Mouse (Mus musculus) ovary, postnatal 10 days (tissue): ENCODE results near the gene Mrps6.

Source experiments
- DNase-seq: peaks from one replicate; pipeline ENCODE4 v3.0.0; 2022; ENCODE audit warnings: low spot score

Mrps6 gene

GRCm38 (mm10) chr16:92057852-92058643, at the start of gene Mrps6, which contains the start of the genes Gm49711 and Slc5a3:
Gene Mrps6 (plus strand): TSS chr16:92058270.
Gene Gm49711 (plus strand): TSS chr16:92058316.
Gene Slc5a3 (plus strand): TSS chr16:92058322.
- DNase-seq = peak; percentile 92

GRCm38 (mm10) chr16:92009586-92009985, 48.5 kb upstream of the Mrps6 start:
- DNase-seq = no peak

- no peak for DNase-seq
These were observed 41.3 kb upstream of the Mrps6 start for GRCm38 (mm10) chr16:92016792-92017191.

GRCm38 (mm10) chr16:92019141-92020118, 38.6 kb upstream of the Mrps6 start:
- DNase-seq = peak; percentile 10

- no peak for DNase-seq
These were observed 36.2 kb upstream of the Mrps6 start for GRCm38 (mm10) chr16:92021656-92022400.

GRCm38 (mm10) chr16:92022494-92023283, 35.4 kb upstream of the Mrps6 start:
- DNase-seq = no peak

GRCm38 (mm10) chr16:92033286-92033685, 24.8 kb upstream of the Mrps6 start:
- no peak for DNase-seq

GRCm38 (mm10) chr16:92034676-92035075, 23.4 kb upstream of the Mrps6 start:
- DNase-seq = no peak

- DNase-seq = no peak
These were observed 21.4 kb upstream of the Mrps6 start for GRCm38 (mm10) chr16:92036701-92037100.

GRCm38 (mm10) chr16:92037891-92038607, 20.0 kb upstream of the Mrps6 start:
- DNase-seq = no peak

- DNase-seq = no peak
These were observed 18.6 kb upstream of the Mrps6 start for GRCm38 (mm10) chr16:92039421-92039820.

GRCm38 (mm10) chr16:92039966-92040365, 18.1 kb upstream of the Mrps6 start:
- no peak for DNase-seq

- no peak for DNase-seq
These were observed 6.2 kb upstream of the Mrps6 start for GRCm38 (mm10) chr16:92051777-92052310.

GRCm38 (mm10) chr16:92052569-92052968, 5.5 kb upstream of the Mrps6 start:
- no peak for DNase-seq

GRCm38 (mm10) chr16:92056711-92057110, 1.4 kb upstream of the Mrps6 start:
- no peak for DNase-seq

GRCm38 (mm10) chr16:92057456-92057851, 616 bp upstream of the Mrps6 start:
- DNase-seq = no peak

GRCm38 (mm10) chr16:92058644-92059620, 862 bp downstream of the Mrps6 start:
- no peak for DNase-seq

- DNase-seq = no peak
These were observed 2.1 kb downstream of the Mrps6 start for GRCm38 (mm10) chr16:92060213-92060612.

GRCm38 (mm10) chr16:92061586-92061985, 3.5 kb downstream of the Mrps6 start:
- no peak for DNase-seq
